Mouse (Mus musculus) frontal cortex, adult 2 months (tissue): Measurements from ENCODE around the gene Vmn1r69. TPM values are rescaled to one million over a fixed set of nuclear protein-coding genes. Genes with fewer than 3 reads are reported as not detected.

Experiments
- DNase-seq, 2 experiments: peaks; one replicate each; pipeline ENCODE4 v3.0.0; 2022; ENCODE audit warnings: low spot score in 1 of 2; ENCODE audit errors: extremely low spot score in 1 of 2
- polyA plus RNA-seq: library from polyadenylated mRNA; depleted of rRNA; stranded (reverse); fragments of >200 nt; gene quantifications from 2 replicates; pipeline ENCODE4 v1.2.3, GENCODE M21; 2012; rRNA removed

Vmn1r69 gene
- not detected in 2 replicates for polyA plus RNA-seq

GRCm38 (mm10) chr7:10613559-10613958 is at the start of gene Vmn1r69:
Vmn1r69 (minus strand) TSS chr7:10613659.
- no peak for DNase-seq

- DNase-seq, result no peak
Observed at GRCm38 (mm10) chr7:10631232-10631631, 17.8 kb upstream of the Vmn1r69 start, which contains the start of gene Vmn1r70. Vmn1r70 (plus strand) TSS chr7:10631532.

GRCm38 (mm10) chr7:10558385-10558784 is 55.1 kb downstream of the Vmn1r69 start, which contains the start of gene Vmn1r68:
Vmn1r68 (minus strand) TSS chr7:10558485.
- DNase-seq, result no peak

Other genes starting within 250 kb of the Vmn1r69 start
- gene Vmn1r67, start 170.3 kb downstream of the Vmn1r69 start, polyA plus RNA-seq, result not detected in 2 replicates
- gene Zik1, start 118.3 kb downstream of the Vmn1r69 start, polyA plus RNA-seq, result 7.6 and 9.1 TPM in 2 replicates
- not detected in 2 replicates for gene Vmn1r68, start 55.2 kb downstream of the Vmn1r69 start, polyA plus RNA-seq
- gene Vmn1r70, start 17.9 kb upstream of the Vmn1r69 start, polyA plus RNA-seq, result not detected in 2 replicates
- gene Nlrp4b, start 74.1 kb upstream of the Vmn1r69 start, polyA plus RNA-seq, result not detected in 2 replicates
- gene Vmn1r71, start 140.7 kb upstream of the Vmn1r69 start, polyA plus RNA-seq, result not detected in 2 replicates